Mouse (Mus musculus): ENCODE data around the gene Gm11596. TPM values are rescaled to one million over a fixed set of nuclear protein-coding genes. Genes with fewer than 3 reads are reported as not detected.
"Not testable (repeated sequence)": the region's sequence is repeated elsewhere in the genome, so short reads cannot be mapped to it uniquely, and the experiment has no call there.

Gene Gm11596
- total RNA-seq (2014; rRNA removed) (not detected in 2 replicates), polyA plus RNA-seq (2015; fragmentation: Nextera tagmentation; extraction: Ambion mirVana) (not detected in 2 replicates)

GRCm38 (mm10) chr11:99793367-99793766, at the start of gene Gm11596:
TSS of gene Gm11596 (minus strand) at chr11:99793467.
- no peak within 1 kb of the TSS for H3K9ac ChIP-seq
- no peaks in the 10 kb centered on the region for H3K27me3 ChIP-seq (ENCODE audit: insufficient read depth, low read length)
- WGBS: 78% methylated on average over 2 of the region's 2 CpGs
- no peak within 1 kb of the TSS for H3K27ac ChIP-seq (ENCODE audit: low read depth, low read length)
- TF ChIP-seq CTCF (IDR thresholded peaks at IDR 0.05; ENCODE audit: low read depth): no peak
- DNase-seq (no peak), ATAC-seq (no peak)
- H3K4me2 ChIP-seq (ENCODE audit: low read depth): no peak within 1 kb of the TSS
- H3K9me3 ChIP-seq (ENCODE audit: low read length): no peaks in the 10 kb centered on the region
- no peaks in the 10 kb centered on the region for H3K4me1 ChIP-seq (ENCODE audit: insufficient read depth)
- H3K4me3 ChIP-seq (ENCODE audit: low read depth, low read length): no peak within 1 kb of the TSS
- no peaks in the 10 kb centered on the region for H3K36me3 ChIP-seq (ENCODE audit: insufficient read depth)

GRCm38 (mm10) chr11:99842185-99842584, 48.9 kb upstream of the Gm11596 start:
- no peaks in the 10 kb centered on the region for H3K36me3 ChIP-seq (ENCODE audit: insufficient read depth)
- DNase-seq (no peak), ATAC-seq (no peak)
- TF ChIP-seq CTCF (IDR thresholded peaks at IDR 0.05; ENCODE audit: low read depth): no peak
- 25% methylated on average over 1 of the region's 1 CpGs for WGBS
- H3K27me3 ChIP-seq (ENCODE audit: insufficient read depth, low read length): no peaks in the 10 kb centered on the region
- no peaks in the 10 kb centered on the region for H3K9me3 ChIP-seq (ENCODE audit: low read length)
- H3K4me2 ChIP-seq (ENCODE audit: low read depth): no peak overlapping the region
- no peak overlapping the region for H3K9ac ChIP-seq
- no peak overlapping the region for H3K27ac ChIP-seq (ENCODE audit: low read depth, low read length)
- no peaks in the 10 kb centered on the region for H3K4me1 ChIP-seq (ENCODE audit: insufficient read depth)
- H3K4me3 ChIP-seq (ENCODE audit: low read depth, low read length): no peak overlapping the region

DNA sequence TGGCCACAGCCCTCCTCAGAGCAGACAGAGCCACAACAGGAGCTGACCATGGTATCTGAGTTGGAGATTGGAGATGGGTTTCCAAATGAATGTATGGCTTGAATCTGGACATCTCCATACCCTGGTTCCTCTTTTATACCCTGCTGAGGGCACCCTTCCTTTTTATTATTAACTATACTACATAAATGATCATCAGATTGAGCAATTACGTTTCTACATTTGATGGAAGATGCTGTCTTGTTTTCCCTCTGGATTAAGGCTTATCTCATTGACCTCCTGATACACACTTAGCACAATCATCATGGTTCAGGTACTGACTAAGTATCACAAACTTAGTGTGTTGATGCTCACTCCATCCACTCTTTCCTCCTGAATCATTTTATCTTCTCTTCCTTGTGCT, 44.7 kb upstream of the Gm11596 start, which contains the start of gene 2300003K06Rik:
Gene 2300003K06Rik, minus strand, starts transcription at position 101 of the 400 bp plus-strand sequence.
- DNase-seq: no peak
- no peak for TF ChIP-seq CTCF (IDR thresholded peaks at IDR 0.05; ENCODE audit: low read depth)
- 78% methylated on average over 1 of the region's 1 CpGs for WGBS
- Histone ChIP-seq H3K9me3 (ENCODE audit: low read length) (no peaks in the 10 kb centered on the region), H3K9ac (no peak within 1 kb of the TSS), H3K27me3 (ENCODE audit: insufficient read depth, low read length) (no peaks in the 10 kb centered on the region), H3K4me1 (ENCODE audit: insufficient read depth) (no peaks in the 10 kb centered on the region), H3K4me2 (ENCODE audit: low read depth) (no peak within 1 kb of the TSS), H3K36me3 (ENCODE audit: insufficient read depth) (no peaks in the 10 kb centered on the region), H3K4me3 (ENCODE audit: low read depth, low read length) (no peak within 1 kb of the TSS), H3K27ac (ENCODE audit: low read depth, low read length) (no peak within 1 kb of the TSS)
- ATAC-seq: no peak

- H3K27me3 ChIP-seq (ENCODE audit: insufficient read depth, low read length); ATAC-seq; H3K36me3 ChIP-seq (ENCODE audit: insufficient read depth); H3K4me1 ChIP-seq (ENCODE audit: insufficient read depth); H3K27ac ChIP-seq (ENCODE audit: low read depth, low read length); H3K4me3 ChIP-seq (ENCODE audit: low read depth, low read length); DNase-seq; H3K4me2 ChIP-seq (ENCODE audit: low read depth); H3K9ac ChIP-seq; H3K9me3 ChIP-seq (ENCODE audit: low read length): not testable (repeated sequence)
- WGBS: 83% methylated on average over 2 of the region's 2 CpGs
These were observed 22.3 kb upstream of the Gm11596 start, which contains the start of gene Gm11564 for GRCm38 (mm10) chr11:99815566-99815965. TSS of gene Gm11564 (minus strand) at chr11:99815666.

GRCm38 (mm10) chr11:99809792-99810191, 16.5 kb upstream of the Gm11596 start, which contains the start of gene Krtap4-13:
TSS of gene Krtap4-13 (minus strand) at chr11:99809892.
- not testable (repeated sequence) for H3K4me1 ChIP-seq (ENCODE audit: insufficient read depth); H3K9ac ChIP-seq; H3K4me2 ChIP-seq (ENCODE audit: low read depth); DNase-seq; H3K9me3 ChIP-seq (ENCODE audit: low read length); H3K27me3 ChIP-seq (ENCODE audit: insufficient read depth, low read length); H3K4me3 ChIP-seq (ENCODE audit: low read depth, low read length); H3K36me3 ChIP-seq (ENCODE audit: insufficient read depth); H3K27ac ChIP-seq (ENCODE audit: low read depth, low read length); ATAC-seq

DNA sequence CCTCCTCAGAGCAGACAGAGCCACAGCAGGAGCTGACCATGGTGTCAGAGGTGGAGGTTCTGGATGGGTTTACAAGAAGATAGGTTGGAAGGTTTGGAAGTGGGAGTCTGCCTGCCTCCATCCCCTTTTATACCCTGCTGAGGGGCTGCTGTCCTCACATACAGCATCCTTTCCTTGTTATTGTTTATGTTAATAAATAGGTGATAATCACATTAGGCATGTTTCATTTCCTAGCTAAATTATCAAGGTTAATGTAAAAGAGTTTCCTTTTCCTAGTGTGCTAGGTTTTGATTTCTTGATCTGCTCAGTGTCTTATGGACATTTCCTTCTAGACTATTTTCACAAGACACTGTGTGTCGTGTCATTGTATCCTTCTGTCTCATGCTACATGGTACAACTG, 11.1 kb upstream of the Gm11596 start, which contains the start of gene Gm11554:
Gene Gm11554, minus strand, starts transcription at position 101 of the 400 bp plus-strand sequence.
- ATAC-seq; H3K9me3 ChIP-seq (ENCODE audit: low read length); H3K27ac ChIP-seq (ENCODE audit: low read depth, low read length); H3K4me3 ChIP-seq (ENCODE audit: low read depth, low read length); H3K27me3 ChIP-seq (ENCODE audit: insufficient read depth, low read length); H3K4me2 ChIP-seq (ENCODE audit: low read depth); H3K36me3 ChIP-seq (ENCODE audit: insufficient read depth); H3K9ac ChIP-seq; DNase-seq; H3K4me1 ChIP-seq (ENCODE audit: insufficient read depth): not testable (repeated sequence)
- no CpG with 5 or more reads among the region's 1 CpGs for WGBS

GRCm38 (mm10) chr11:99798832-99799231, 5.6 kb upstream of the Gm11596 start, which contains the start of gene Gm11569:
TSS of gene Gm11569 (minus strand) at chr11:99798932.
- not testable (repeated sequence) for DNase-seq; H3K9me3 ChIP-seq (ENCODE audit: low read length); H3K27ac ChIP-seq (ENCODE audit: low read depth, low read length); H3K36me3 ChIP-seq (ENCODE audit: insufficient read depth); ATAC-seq; H3K4me1 ChIP-seq (ENCODE audit: insufficient read depth); H3K4me2 ChIP-seq (ENCODE audit: low read depth); H3K27me3 ChIP-seq (ENCODE audit: insufficient read depth, low read length); H3K4me3 ChIP-seq (ENCODE audit: low read depth, low read length); H3K9ac ChIP-seq
- no CpG with 5 or more reads among the region's 1 CpGs for WGBS

DNA sequence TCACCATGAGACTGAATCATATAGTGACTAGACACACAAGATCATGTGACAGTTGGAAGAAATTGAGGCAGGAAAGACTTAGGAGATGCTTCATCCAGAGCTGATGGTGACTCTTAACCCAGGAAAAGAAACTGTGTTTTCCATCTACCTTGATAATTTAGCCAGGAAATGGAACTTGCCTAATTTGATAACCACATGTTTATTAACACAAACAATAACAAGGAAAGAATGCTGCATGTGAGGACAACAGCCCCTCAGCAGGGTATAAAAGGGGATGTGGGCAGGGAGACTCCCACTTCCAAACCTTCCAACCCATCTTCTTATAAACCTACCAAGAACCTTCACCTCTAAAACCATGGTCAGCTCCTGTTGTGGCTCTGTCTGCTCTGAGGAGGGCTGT, 8.4 kb downstream of the Gm11596 start, which contains the start of gene Krtap4-9:
Gene Krtap4-9, plus strand, starts transcription at position 301 of the 400 bp plus-strand sequence.
- not testable (repeated sequence) for H3K36me3 ChIP-seq (ENCODE audit: insufficient read depth); ATAC-seq; H3K27me3 ChIP-seq (ENCODE audit: insufficient read depth, low read length); H3K9ac ChIP-seq; DNase-seq; H3K27ac ChIP-seq (ENCODE audit: low read depth, low read length); H3K4me2 ChIP-seq (ENCODE audit: low read depth); H3K4me3 ChIP-seq (ENCODE audit: low read depth, low read length); H3K4me1 ChIP-seq (ENCODE audit: insufficient read depth); H3K9me3 ChIP-seq (ENCODE audit: low read length)
